Mouse (Mus musculus) lung, embryonic 14.5 days (tissue): ENCODE data around the gene Nop14. TPM values are rescaled to one million over a fixed set of nuclear protein-coding genes. Genes with fewer than 3 reads are reported as not detected.

ENCODE experiments used
- ATAC-seq: fragments of 200-750 bp; cut with Nextera tagmentation; 2 replicates; pipeline ENCODE4 v1.8.0; 2017; ENCODE audit warnings: mild to moderate bottlenecking, moderate TSS enrichment, moderate library complexity; ENCODE audit not compliant: insufficient read depth
- DNase-seq: peaks from one replicate; pipeline ENCODE4 v3.0.0-alpha.2; 2015
- H3K27ac ChIP-seq: fragments of 300-500 bp; sonication (generic); 2 replicates; pipeline ENCODE4 v1.5.1; 2014; ENCODE audit warnings: low read depth, mild to moderate bottlenecking, moderate library complexity
- H3K27me3 ChIP-seq: fragments of 300-500 bp; sonication (generic); 2 replicates; pipeline ENCODE4 v1.6.1; 2014; ENCODE audit warnings: low read length, control low read depth; ENCODE audit not compliant: insufficient read depth
- H3K36me3 ChIP-seq: fragments of 300-500 bp; sonication (generic); 2 replicates; pipeline ENCODE4 v1.6.1; 2014; ENCODE audit warnings: control low read depth; ENCODE audit not compliant: insufficient read depth
- H3K4me1 ChIP-seq: fragments of 300-500 bp; sonication (generic); 2 replicates; pipeline ENCODE4 v1.6.1; 2014; ENCODE audit warnings: antibody characterized with exemption, control low read depth; ENCODE audit not compliant: insufficient read depth
- H3K4me2 ChIP-seq: fragments of 300-500 bp; sonication (generic); 2 replicates; pipeline ENCODE4 v1.6.1; 2014; ENCODE audit warnings: mild to moderate bottlenecking
- H3K4me3 ChIP-seq: fragments of 300-500 bp; sonication (generic); 2 replicates; pipeline ENCODE4 v1.5.1; 2014; ENCODE audit warnings: low read depth, low read length
- H3K9ac ChIP-seq: fragments of 300-500 bp; sonication (generic); 2 replicates; pipeline ENCODE4 v1.6.1; 2014
- H3K9me3 ChIP-seq: fragments of 300-500 bp; sonication (generic); 2 replicates; pipeline ENCODE4 v1.6.1; 2016; ENCODE audit warnings: low read depth, low read length, control low read depth
- CTCF ChIP-seq: IDR thresholded peaks from 2 replicates; pipeline ENCODE4 v1.5.1; 2016; ENCODE audit warnings: antibody characterized with exemption, low read depth
- WGBS: fragments of 180-500 bp; shearing (Covaris S2); extraction: QIAGEN DNeasy Blood & Tissue Kit; methylation state at CpG from one replicate; pipeline ENCODE4 v1.1.7; 2014; 5-methylcytosine and 5-hydroxymethylcytosine counted together
- polyA plus RNA-seq: library from polyadenylated mRNA; unstranded; fragments of >200 nt; fragmentation: Nextera tagmentation; extraction: Ambion mirVana; gene quantifications from 2 replicates; pipeline ENCODE4 v1.2.1, GENCODE M21; 2014

Nop14 gene
- polyA plus RNA-seq, 1 experiment from 2014 or later, result 23.9 TPM

DNA sequence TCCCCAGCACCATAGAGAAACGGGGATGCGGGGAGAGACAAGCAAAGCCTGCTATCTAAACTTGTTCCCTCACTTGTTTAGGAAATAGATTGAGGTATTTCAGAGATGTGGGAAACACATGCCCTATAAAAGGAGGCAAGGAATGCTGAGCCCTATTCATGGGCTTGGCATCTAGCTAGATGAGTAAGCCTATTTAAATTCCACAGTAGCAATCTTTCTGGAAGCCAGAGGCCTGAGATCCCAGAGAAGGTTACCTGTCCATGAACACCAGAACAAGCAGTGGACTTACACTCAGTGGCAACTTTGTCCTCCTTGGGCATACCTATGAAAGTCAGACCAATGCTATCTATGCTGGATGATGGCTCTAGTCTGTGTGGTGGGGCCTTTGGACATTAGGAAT lies 3.3 kb upstream of the Nop14 start:
- 86% methylated on average over 2 of the region's 2 CpGs for WGBS
- DNase-seq, result no peak
- Histone ChIP-seq H3K36me3 (no peaks in the 10 kb centered on the region), H3K4me1 (0 out of 2 replicates have a peak, but pooled peaks cover 6% of the 10 kb centered on the region), H3K9ac (no peak overlapping the region), H3K9me3 (no peaks in the 10 kb centered on the region), H3K27me3 (no peaks in the 10 kb centered on the region), H3K4me3 (no peak overlapping the region), H3K27ac (no peak overlapping the region), H3K4me2 (no peak overlapping the region)
- ATAC-seq, result no peak
- no peak for TF ChIP-seq CTCF

DNA sequence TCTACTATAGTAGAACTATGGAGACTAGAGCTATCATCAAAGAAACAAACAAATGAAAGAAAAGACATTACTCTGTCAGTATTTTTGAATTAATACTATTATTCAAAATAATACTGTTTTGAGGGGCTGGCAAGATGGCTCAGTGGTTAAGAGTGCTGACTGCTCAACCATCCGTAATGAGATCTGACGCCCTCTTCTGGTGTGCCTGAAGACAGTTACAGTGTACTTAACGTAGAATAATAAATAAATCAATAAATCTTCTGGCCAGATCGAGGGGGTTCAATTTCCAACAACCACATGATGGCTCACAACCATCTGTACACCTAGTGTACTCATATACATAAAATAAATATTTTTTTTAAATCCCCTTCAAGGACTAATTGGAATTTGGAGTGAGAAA lies 2.0 kb upstream of the Nop14 start:
- Histone ChIP-seq H3K27me3 (no peaks in the 10 kb centered on the region), H3K9me3 (no peaks in the 10 kb centered on the region), H3K36me3 (peaks cover 8% of the 10 kb centered on the region), H3K4me2 (no peak overlapping the region), H3K9ac (no peak overlapping the region), H3K4me1 (0 out of 2 replicates have a peak, but pooled peaks cover 6% of the 10 kb centered on the region), H3K4me3 (no peak overlapping the region), H3K27ac (no peak overlapping the region)
- no peak for DNase-seq
- no peak for ATAC-seq
- WGBS, result 78% methylated on average over 4 of the region's 4 CpGs
- TF ChIP-seq CTCF, result no peak

DNA sequence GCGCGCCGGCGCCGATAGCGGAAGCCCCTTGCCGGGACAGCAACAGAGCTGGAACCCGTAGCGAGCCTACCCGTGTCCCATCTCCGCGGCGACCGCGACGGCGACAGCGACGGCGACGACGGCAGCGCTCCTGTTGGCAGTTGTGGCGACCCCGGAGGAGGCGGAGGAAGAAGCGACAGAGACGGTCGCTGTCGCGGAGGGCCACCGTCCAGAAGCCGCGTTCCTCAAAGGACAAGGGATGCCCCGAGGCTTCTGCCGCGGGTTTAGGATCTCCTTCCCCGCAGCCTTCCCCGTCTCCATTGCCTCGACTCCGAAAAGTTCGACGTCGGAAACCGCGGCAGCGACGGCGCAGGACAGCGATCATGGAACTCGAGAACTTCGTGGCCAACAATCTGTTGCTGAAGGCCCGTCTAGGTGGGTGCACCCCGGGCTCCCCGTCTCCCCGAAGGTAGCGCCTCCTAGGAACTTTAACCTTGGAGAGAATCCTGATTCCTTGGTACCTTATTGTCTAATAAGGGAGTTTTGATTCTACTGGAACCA lies 713 bp upstream of the Nop14 start:
- no peaks in the 10 kb centered on the region for H3K9me3 ChIP-seq
- H3K27ac ChIP-seq, result peak overlapping the region; percentile 91
- H3K27me3 ChIP-seq, result no peaks in the 10 kb centered on the region
- peak overlapping the region; percentile 69 for H3K9ac ChIP-seq
- peak overlapping the region; percentile 78 for H3K4me2 ChIP-seq
- 0 out of 2 replicates have a peak, but pooled peaks cover 6% of the 10 kb centered on the region for H3K4me1 ChIP-seq
- WGBS, result under 1% methylated on average over 57 of the region's 57 CpGs
- no peak for ATAC-seq
- TF ChIP-seq CTCF, result no peak
- peak overlapping the region; percentile 72 for H3K4me3 ChIP-seq
- peaks cover 18% of the 10 kb centered on the region for H3K36me3 ChIP-seq
- no peak for DNase-seq

DNA sequence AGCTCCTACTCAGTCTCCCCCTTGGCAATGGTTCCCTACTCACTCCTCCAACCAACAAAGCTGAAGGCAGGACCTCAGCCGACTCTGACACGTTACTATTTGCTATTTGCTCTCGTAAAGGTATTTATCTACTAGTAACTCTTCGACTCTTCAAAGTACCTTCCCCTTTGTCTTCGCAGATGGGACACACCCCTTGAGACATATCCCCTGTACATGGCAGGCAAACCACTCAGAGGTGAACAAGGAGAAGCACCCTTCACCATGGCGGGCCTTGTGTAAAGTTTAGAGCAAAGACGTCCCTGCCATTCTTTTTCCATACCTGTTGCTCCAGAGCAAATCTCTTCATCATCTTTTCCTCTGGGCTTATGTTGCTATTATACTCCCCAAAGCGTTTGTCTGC lies 2.4 kb downstream of the Nop14 start:
- peaks cover 48% of the 10 kb centered on the region for H3K36me3 ChIP-seq
- 88% methylated on average over 8 of the region's 8 CpGs for WGBS

DNA sequence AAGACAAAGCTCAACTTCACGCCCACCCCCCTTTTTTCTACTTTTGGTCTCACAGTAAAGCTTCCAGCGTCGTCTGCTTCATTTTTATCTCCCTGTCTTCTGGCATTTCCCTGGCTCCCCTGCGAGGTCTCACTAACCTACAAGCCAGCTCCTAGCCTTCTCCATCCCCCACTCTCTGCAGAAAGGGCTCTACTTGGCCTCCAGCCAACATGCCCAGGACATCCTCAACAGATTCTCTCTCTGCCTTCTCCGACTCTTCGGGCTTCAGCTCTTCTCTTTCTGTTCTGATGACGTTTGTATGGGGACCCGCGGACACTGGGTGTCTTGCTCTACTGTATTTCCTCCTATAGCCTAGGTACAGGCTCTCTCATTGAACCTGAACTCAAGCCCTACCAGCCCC lies 5.1 kb downstream of the Nop14 start:
- Histone ChIP-seq H3K4me2 (no peak overlapping the region), H3K9ac (no peak overlapping the region), H3K4me3 (no peak overlapping the region), H3K4me1 (0 out of 2 replicates have a peak, but pooled peaks cover 6% of the 10 kb centered on the region), H3K9me3 (no peaks in the 10 kb centered on the region), H3K27me3 (no peaks in the 10 kb centered on the region), H3K36me3 (peaks cover 75% of the 10 kb centered on the region), H3K27ac (no peak overlapping the region)
- ATAC-seq (no peak), DNase-seq (peak; percentile 13)
- no peak for TF ChIP-seq CTCF
- WGBS, result 66% methylated on average over 9 of the region's 9 CpGs

More for the DNA sequence above, 2.4 kb downstream of the Nop14 start:
- H3K9ac ChIP-seq, result no peak overlapping the region
- no peaks in the 10 kb centered on the region for H3K9me3 ChIP-seq
- H3K4me2 ChIP-seq, result no peak overlapping the region
- H3K4me1 ChIP-seq, result 0 out of 2 replicates have a peak, but pooled peaks cover 6% of the 10 kb centered on the region
- no peaks in the 10 kb centered on the region for H3K27me3 ChIP-seq
- no peak overlapping the region for H3K27ac ChIP-seq
- no peak for ATAC-seq
- DNase-seq, result no peak
- no peak overlapping the region for H3K4me3 ChIP-seq
- no peak for TF ChIP-seq CTCF

DNA sequence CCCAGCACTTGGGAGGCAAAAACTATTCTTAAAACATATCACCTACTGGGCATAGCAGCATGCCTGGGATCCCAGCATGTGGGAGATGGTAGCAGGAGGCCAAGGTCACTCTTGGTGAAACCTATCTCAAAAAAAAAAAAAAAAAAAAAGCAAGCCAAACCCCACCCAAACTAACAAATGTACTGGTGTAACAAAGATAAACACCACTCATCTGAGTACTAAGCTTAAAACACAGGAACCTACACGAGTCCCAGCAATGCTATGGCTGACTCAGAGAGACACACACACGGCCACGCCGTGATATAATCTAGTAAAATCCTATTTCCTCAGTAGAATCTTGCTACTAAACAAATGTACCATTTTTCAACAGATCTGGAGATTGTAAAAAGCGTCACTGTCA lies 7.0 kb downstream of the Nop14 start:
- peaks cover 92% of the 10 kb centered on the region for H3K36me3 ChIP-seq
- H3K27ac ChIP-seq, result no peak overlapping the region
- no peak for DNase-seq
- H3K27me3 ChIP-seq, result no peaks in the 10 kb centered on the region
- H3K4me3 ChIP-seq, result no peak overlapping the region
- no peaks in the 10 kb centered on the region for H3K9me3 ChIP-seq
- H3K4me2 ChIP-seq, result no peak overlapping the region
- ATAC-seq, result no peak
- 92% methylated on average over 5 of the region's 5 CpGs for WGBS
- H3K4me1 ChIP-seq, result no peaks in the 10 kb centered on the region
- no peak overlapping the region for H3K9ac ChIP-seq
- TF ChIP-seq CTCF, result no peak

DNA sequence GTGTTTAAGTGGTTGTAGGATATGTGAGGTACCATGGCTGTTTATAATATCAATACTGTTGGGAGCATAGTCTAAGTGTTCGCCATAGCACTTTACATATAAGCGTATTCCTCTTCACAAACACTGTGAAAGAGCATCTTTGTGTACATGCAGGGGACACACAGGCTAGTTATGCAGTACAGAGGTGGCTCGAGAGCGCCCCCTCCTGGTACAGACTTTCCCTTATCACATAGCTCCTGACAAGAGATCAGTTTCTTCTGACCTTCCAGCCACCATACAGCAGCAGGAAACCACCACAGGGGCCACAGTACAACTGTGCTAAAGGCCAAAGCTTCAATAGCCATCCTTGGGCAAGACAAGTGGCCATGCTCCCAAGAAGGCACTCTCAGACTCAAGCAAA lies 12.4 kb downstream of the Nop14 start:
- H3K4me3 ChIP-seq, result no peak overlapping the region
- no peak overlapping the region for H3K27ac ChIP-seq
- H3K4me2 ChIP-seq, result no peak overlapping the region
- DNase-seq (peak; percentile 81), ATAC-seq (no peak)
- no peaks in the 10 kb centered on the region for H3K9me3 ChIP-seq
- WGBS, result 47% methylated on average over 4 of the region's 4 CpGs
- H3K9ac ChIP-seq, result no peak overlapping the region
- TF ChIP-seq CTCF, result peak; percentile 81
- no peaks in the 10 kb centered on the region for H3K4me1 ChIP-seq
- no peaks in the 10 kb centered on the region for H3K27me3 ChIP-seq
- H3K36me3 ChIP-seq, result peaks cover 97% of the 10 kb centered on the region
